Mouse (Mus musculus) erythroblast, embryonic 14.5 days (primary cell): Measurements from ENCODE around the gene L1cam.

ENCODE experiments used
- GATA1 ChIP-seq: IDR thresholded peaks from 2 replicates; pipeline ENCODE4 v1.6.1; 2012; ENCODE audit warnings: low read length, inconsistent platforms, mixed read lengths
- TAL1 ChIP-seq: IDR thresholded peaks from 3 replicates; pipeline ENCODE4 v1.6.1; 2012; ENCODE audit warnings: low read length, inconsistent platforms, mixed read lengths

DNA sequence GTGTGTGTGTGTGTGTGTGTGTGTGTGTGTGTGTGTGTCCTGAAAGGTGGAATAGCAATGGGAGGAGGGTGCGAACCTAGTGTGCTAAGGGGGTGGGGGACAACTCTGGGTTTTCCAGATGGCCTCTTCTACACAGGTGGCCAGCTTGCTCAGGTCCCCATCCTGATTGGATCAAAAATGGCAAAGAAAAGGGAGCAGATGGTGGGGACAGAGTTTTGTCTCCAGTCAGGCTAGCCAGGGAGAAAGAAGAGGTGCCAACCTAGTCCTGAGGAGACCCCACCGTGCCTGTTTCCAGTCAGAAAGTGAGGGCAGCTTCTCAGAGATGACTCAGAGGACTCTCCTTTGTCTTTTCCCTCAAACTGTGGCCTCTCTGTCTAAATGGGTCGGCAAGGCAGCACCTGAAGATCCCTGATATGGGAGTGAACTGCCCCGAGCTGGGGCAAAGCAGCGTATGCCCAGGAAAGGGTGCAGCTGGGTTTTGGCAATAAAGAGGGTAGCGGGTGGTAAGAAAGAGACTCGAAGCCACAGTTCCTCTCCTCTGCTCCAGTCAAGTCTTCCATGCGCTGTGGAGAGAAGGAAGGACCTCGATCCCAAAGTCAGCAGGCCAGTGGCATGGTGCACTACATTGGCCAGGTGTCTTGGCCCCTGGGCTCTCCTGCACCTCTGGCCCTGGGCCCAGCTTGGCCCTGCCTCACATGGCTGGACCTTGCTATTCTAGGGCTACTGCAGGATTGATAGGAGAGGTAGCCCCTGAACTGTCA is 41.4 kb downstream of the L1cam start:
- TF ChIP-seq GATA1 (no peak), TAL1 (no peak)
